Mouse (Mus musculus): ENCODE data around the gene Stat5b. TPM values are rescaled to one million over a fixed set of nuclear protein-coding genes. Genes with fewer than 3 reads are reported as not detected.

Gene Stat5b
- polyA plus RNA-seq, 2 experiments: 22.1 to 24.4 TPM

DNA sequence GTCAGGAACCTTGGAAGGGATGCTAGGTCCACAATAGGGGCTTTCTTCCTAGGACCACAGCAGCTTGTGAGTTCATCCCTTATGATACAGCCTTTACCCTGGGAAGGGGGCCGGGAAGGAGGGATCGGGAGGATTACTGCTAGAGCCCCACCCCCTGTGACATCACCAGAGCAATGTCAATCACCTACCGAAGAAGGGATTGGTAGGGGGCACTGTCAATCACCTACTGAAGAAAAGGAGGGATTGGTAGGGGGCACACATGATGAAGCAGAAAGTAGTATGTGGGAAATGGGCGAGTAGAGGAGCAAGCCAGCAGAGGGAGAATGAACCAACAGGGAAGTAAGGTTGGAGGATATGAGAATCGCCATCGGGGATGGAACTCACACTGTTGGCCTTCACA, 94.0 kb downstream of the Stat5b start:
- no peak for ATAC-seq (ENCODE audit: low FRiP score, low read depth)
- no peak for TF ChIP-seq POLR2A (IDR thresholded peaks at IDR 0.05; ENCODE audit: borderline replicate concordance, extremely low read depth, insufficient read depth, insufficient read length)
- H3K4me3 ChIP-seq (replicated peaks; ENCODE audit: low read length): no peak overlapping the region
- H3K9ac ChIP-seq (ENCODE audit: low read depth, low read length, severe bottlenecking): no peak overlapping the region
- H3K4me1 ChIP-seq (ENCODE audit: control insufficient read depth, insufficient read depth, low read length): no peaks in the 10 kb centered on the region
- no peak overlapping the region for H3K4me2 ChIP-seq (replicated peaks; ENCODE audit: low read depth, low read length, severe bottlenecking)
- H3K27ac ChIP-seq (replicated peaks; ENCODE audit: low read depth, low read length): no peak overlapping the region
- H3K27me3 ChIP-seq (ENCODE audit: control insufficient read depth, insufficient read depth, low read length): peaks cover 31% of the 10 kb centered on the region
- H3K36me3 ChIP-seq (ENCODE audit: control insufficient read depth, insufficient read depth, low read length): no peaks in the 10 kb centered on the region
- 56% methylated on average over 6 of the region's 6 CpGs for WGBS
- no peaks in the 10 kb centered on the region for H3K9me3 ChIP-seq (ENCODE audit: control insufficient read depth, low read length)
- no peak for DNase-seq (ENCODE audit: low spot score)

DNA sequence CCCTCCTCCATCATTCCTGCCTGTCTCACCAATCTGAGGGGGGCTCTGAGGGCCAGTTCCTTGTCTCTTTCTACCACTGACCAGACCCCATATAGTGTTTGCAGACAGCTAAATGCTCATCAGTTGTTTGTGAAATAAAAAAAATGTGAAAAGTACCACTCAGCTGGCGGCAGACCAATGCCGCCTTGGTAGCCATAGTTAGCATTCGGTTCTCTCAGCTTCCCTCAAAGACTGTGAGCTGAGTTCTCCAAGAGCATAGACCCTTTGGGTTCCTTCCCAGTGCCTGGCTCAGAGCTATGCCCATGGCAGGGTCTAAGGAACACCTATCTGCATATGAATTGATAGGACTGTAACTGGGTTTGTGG, 95.8 kb downstream of the Stat5b start:
- H3K9me3 ChIP-seq (ENCODE audit: control insufficient read depth, low read length): no peaks in the 10 kb centered on the region
- DNase-seq (ENCODE audit: low spot score) (no peak), ATAC-seq (ENCODE audit: low FRiP score, low read depth) (no peak)
- H3K4me3 ChIP-seq (replicated peaks; ENCODE audit: low read length): no peak overlapping the region
- H3K9ac ChIP-seq (ENCODE audit: low read depth, low read length, severe bottlenecking): no peak overlapping the region
- H3K27me3 ChIP-seq (ENCODE audit: control insufficient read depth, insufficient read depth, low read length): peaks cover 15% of the 10 kb centered on the region
- H3K27ac ChIP-seq (replicated peaks; ENCODE audit: low read depth, low read length): no peak overlapping the region
- H3K36me3 ChIP-seq (ENCODE audit: control insufficient read depth, insufficient read depth, low read length): no peaks in the 10 kb centered on the region
- no peak overlapping the region for H3K4me2 ChIP-seq (replicated peaks; ENCODE audit: low read depth, low read length, severe bottlenecking)
- 82% methylated on average over 3 of the region's 3 CpGs for WGBS
- H3K4me1 ChIP-seq (ENCODE audit: control insufficient read depth, insufficient read depth, low read length): no peaks in the 10 kb centered on the region
- TF ChIP-seq POLR2A (IDR thresholded peaks at IDR 0.05; ENCODE audit: borderline replicate concordance, extremely low read depth, insufficient read depth, insufficient read length): no peak

GRCm38 (mm10) chr11:100754021-100754692, 96.4 kb downstream of the Stat5b start:
- ATAC-seq (ENCODE audit: low FRiP score, low read depth) (no peak), DNase-seq (ENCODE audit: low spot score) (no peak)
- Histone ChIP-seq H3K4me3 (replicated peaks; ENCODE audit: low read length) (no peak overlapping the region), H3K27ac (replicated peaks; ENCODE audit: low read depth, low read length) (no peak overlapping the region), H3K36me3 (ENCODE audit: control insufficient read depth, insufficient read depth, low read length) (no peaks in the 10 kb centered on the region), H3K9ac (ENCODE audit: low read depth, low read length, severe bottlenecking) (no peak overlapping the region), H3K27me3 (ENCODE audit: control insufficient read depth, insufficient read depth, low read length) (peaks cover 10% of the 10 kb centered on the region), H3K4me2 (replicated peaks; ENCODE audit: low read depth, low read length, severe bottlenecking) (no peak overlapping the region), H3K9me3 (ENCODE audit: control insufficient read depth, low read length) (no peaks in the 10 kb centered on the region), H3K4me1 (ENCODE audit: control insufficient read depth, insufficient read depth, low read length) (no peaks in the 10 kb centered on the region)
- no peak for TF ChIP-seq POLR2A (IDR thresholded peaks at IDR 0.05; ENCODE audit: borderline replicate concordance, extremely low read depth, insufficient read depth, insufficient read length)
- 88% methylated on average over 12 of the region's 12 CpGs for WGBS

DNA sequence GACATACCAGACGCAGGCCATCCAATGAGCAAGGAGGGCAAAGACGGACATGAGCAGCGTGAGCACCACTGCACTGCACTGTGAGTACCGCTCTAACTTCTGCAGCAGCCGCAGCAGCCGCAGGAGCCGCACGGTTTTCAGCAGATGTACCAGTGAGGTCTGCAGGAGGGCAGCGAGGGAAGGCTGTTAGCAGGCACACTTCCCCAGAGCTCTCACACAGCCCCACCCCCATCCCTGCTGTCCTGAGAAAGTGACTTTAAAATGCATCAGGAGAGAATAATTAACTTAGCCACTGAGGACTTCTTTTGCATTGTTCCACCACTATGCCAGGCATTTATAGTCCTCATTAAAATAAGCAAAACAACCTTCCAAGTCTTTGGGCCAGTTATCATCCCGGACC, 98.2 kb downstream of the Stat5b start:
- H3K36me3 ChIP-seq (ENCODE audit: control insufficient read depth, insufficient read depth, low read length): no peaks in the 10 kb centered on the region
- H3K27me3 ChIP-seq (ENCODE audit: control insufficient read depth, insufficient read depth, low read length): no peaks in the 10 kb centered on the region
- H3K9me3 ChIP-seq (ENCODE audit: control insufficient read depth, low read length): no peaks in the 10 kb centered on the region
- WGBS: 23% methylated on average over 10 of the region's 10 CpGs
- no peak for TF ChIP-seq POLR2A (IDR thresholded peaks at IDR 0.05; ENCODE audit: borderline replicate concordance, extremely low read depth, insufficient read depth, insufficient read length)
- no peak overlapping the region for H3K9ac ChIP-seq (ENCODE audit: low read depth, low read length, severe bottlenecking)
- no peak for DNase-seq (ENCODE audit: low spot score)
- no peak overlapping the region for H3K27ac ChIP-seq (replicated peaks; ENCODE audit: low read depth, low read length)
- no peak for ATAC-seq (ENCODE audit: low FRiP score, low read depth)
- H3K4me2 ChIP-seq (replicated peaks; ENCODE audit: low read depth, low read length, severe bottlenecking): no peak overlapping the region
- no peaks in the 10 kb centered on the region for H3K4me1 ChIP-seq (ENCODE audit: control insufficient read depth, insufficient read depth, low read length)
- no peak overlapping the region for H3K4me3 ChIP-seq (replicated peaks; ENCODE audit: low read length)

DNA sequence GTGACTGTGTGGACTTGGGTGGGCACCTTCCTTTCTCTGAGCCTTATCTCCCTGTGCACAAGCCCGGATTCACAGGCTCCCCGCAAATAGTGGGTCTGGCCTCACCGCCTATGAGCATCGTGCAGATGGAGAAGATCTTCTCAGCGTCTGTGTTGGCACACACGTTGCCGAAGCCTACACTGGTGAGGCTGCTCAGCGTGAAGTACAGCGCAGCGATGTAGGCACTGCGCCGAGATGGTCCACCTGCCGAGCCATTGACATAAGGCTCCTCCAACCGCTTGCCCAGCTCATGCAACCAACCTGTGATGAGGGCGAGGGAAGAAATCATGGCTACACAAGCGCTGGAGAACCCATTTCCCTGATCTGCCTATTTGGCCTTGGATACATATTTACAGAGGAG, 100.4 kb downstream of the Stat5b start:
- Histone ChIP-seq H3K27ac (replicated peaks; ENCODE audit: low read depth, low read length) (no peak overlapping the region), H3K9me3 (ENCODE audit: control insufficient read depth, low read length) (no peaks in the 10 kb centered on the region), H3K4me2 (replicated peaks; ENCODE audit: low read depth, low read length, severe bottlenecking) (no peak overlapping the region), H3K9ac (ENCODE audit: low read depth, low read length, severe bottlenecking) (no peak overlapping the region), H3K4me3 (replicated peaks; ENCODE audit: low read length) (no peak overlapping the region), H3K4me1 (ENCODE audit: control insufficient read depth, insufficient read depth, low read length) (no peaks in the 10 kb centered on the region), H3K27me3 (ENCODE audit: control insufficient read depth, insufficient read depth, low read length) (no peaks in the 10 kb centered on the region), H3K36me3 (ENCODE audit: control insufficient read depth, insufficient read depth, low read length) (no peaks in the 10 kb centered on the region)
- 91% methylated on average over 16 of the region's 16 CpGs for WGBS
- no peak for TF ChIP-seq POLR2A (IDR thresholded peaks at IDR 0.05; ENCODE audit: borderline replicate concordance, extremely low read depth, insufficient read depth, insufficient read length)
- ATAC-seq (ENCODE audit: low FRiP score, low read depth) (no peak), DNase-seq (ENCODE audit: low spot score) (no peak)

DNA sequence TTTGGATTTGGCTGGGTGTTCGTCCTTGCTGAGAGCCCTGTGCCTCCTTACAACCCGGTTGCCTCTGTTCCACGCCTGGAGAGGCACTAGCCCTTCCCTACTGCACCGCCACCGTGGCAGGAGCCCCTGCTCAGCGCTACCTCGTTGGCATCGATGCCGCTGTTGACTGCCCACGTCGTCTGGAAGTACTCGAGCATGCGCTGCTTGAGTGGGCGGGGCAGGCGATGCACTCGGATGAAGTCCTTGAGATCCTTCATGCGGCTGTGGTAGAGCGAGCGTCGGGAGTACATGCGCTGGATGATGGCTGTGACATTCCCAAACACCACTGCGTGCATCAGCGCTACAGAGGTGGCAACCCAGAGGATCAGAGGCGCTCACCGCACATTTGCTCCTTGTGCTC, 101.1 kb downstream of the Stat5b start:
- Histone ChIP-seq H3K36me3 (ENCODE audit: control insufficient read depth, insufficient read depth, low read length) (no peaks in the 10 kb centered on the region), H3K4me3 (replicated peaks; ENCODE audit: low read length) (no peak overlapping the region), H3K27me3 (ENCODE audit: control insufficient read depth, insufficient read depth, low read length) (no peaks in the 10 kb centered on the region), H3K27ac (replicated peaks; ENCODE audit: low read depth, low read length) (no peak overlapping the region), H3K4me2 (replicated peaks; ENCODE audit: low read depth, low read length, severe bottlenecking) (no peak overlapping the region), H3K9me3 (ENCODE audit: control insufficient read depth, low read length) (no peaks in the 10 kb centered on the region), H3K9ac (ENCODE audit: low read depth, low read length, severe bottlenecking) (no peak overlapping the region), H3K4me1 (ENCODE audit: control insufficient read depth, insufficient read depth, low read length) (no peaks in the 10 kb centered on the region)
- no peak for TF ChIP-seq POLR2A (IDR thresholded peaks at IDR 0.05; ENCODE audit: borderline replicate concordance, extremely low read depth, insufficient read depth, insufficient read length)
- ATAC-seq (ENCODE audit: low FRiP score, low read depth) (no peak), DNase-seq (ENCODE audit: low spot score) (no peak)
- whole genome bisulfite sequencing: 52% methylated on average over 25 of the region's 25 CpGs
